Mouse (Mus musculus): ENCODE data around the gene Marco. TPM values are rescaled to one million over a fixed set of nuclear protein-coding genes. Genes with fewer than 3 reads are reported as not detected.

Marco gene
- total RNA-seq, 2 experiments from 2014 or later = not detected

GRCm38 (mm10) chr1:120425587-120425986, 79.2 kb downstream of the Marco start:
- TF ChIP-seq CTCF (IDR thresholded peaks at IDR 0.05) = no peak
- intact Hi-C loops (cut with DNase I) = no loop called here
- no peak overlapping the region for H3K4me3 ChIP-seq
- no peak overlapping the region for H3K27ac ChIP-seq
- no peak for DNase-seq (ENCODE audit: extremely low spot score in 1 of 2, low spot score in 2 of 2)

Other genes starting within 250 kb of the Marco start
- gene Steap3, start 232.3 kb downstream of the Marco start, total RNA-seq (2021) = 1 to 10 TPM; 5.5 to 5.6 TPM
- gene C1ql2, start 164.4 kb downstream of the Marco start, total RNA-seq (2021) = 1 to 10 TPM; 4.2 to 4.5 TPM
- not detected for gene En1, start 97.4 kb upstream of the Marco start, total RNA-seq (2021)

Data from left cerebral cortex, adult 2 months (tissue).